Mouse (Mus musculus) heart, embryonic 11.5 days (tissue): ENCODE measurements around the gene 1700012B09Rik. TPM values are rescaled to one million over a fixed set of nuclear protein-coding genes. Genes with fewer than 3 reads are reported as not detected.

Source experiments
- ATAC-seq: fragments of 200-750 bp; cut with Nextera tagmentation; replicated peaks from 2 replicates; pipeline ENCODE4 v1.8.0; 2017; ENCODE audit warnings: moderate library complexity; ENCODE audit not compliant: insufficient number of reproducible peaks, low FRiP score, low TSS enrichment
- H3K27ac ChIP-seq: fragments of 300-500 bp; sonication (generic); 2 replicates; pipeline ENCODE4 v1.5.1; 2014; ENCODE audit warnings: mild to moderate bottlenecking, low read depth, low read length
- H3K27me3 ChIP-seq: fragments of 300-500 bp; sonication (generic); 2 replicates; pipeline ENCODE4 v1.6.1; 2014; ENCODE audit warnings: mild to moderate bottlenecking, low read length, mixed read lengths; ENCODE audit not compliant: control insufficient read depth, insufficient read depth
- H3K36me3 ChIP-seq: fragments of 300-500 bp; sonication (generic); 2 replicates; pipeline ENCODE4 v1.6.1; 2014; ENCODE audit warnings: mild to moderate bottlenecking, low read length, moderate library complexity, mixed read lengths; ENCODE audit not compliant: control insufficient read depth, insufficient read depth
- H3K4me1 ChIP-seq: fragments of 300-500 bp; sonication (generic); 2 replicates; pipeline ENCODE4 v1.6.1; 2014; ENCODE audit warnings: low read length; ENCODE audit not compliant: control insufficient read depth, insufficient read depth
- H3K4me2 ChIP-seq: fragments of 300-500 bp; sonication (generic); 2 replicates; pipeline ENCODE4 v1.6.1; 2014; ENCODE audit warnings: mild to moderate bottlenecking, moderate library complexity
- H3K4me3 ChIP-seq: fragments of 300-500 bp; sonication (generic); 2 replicates; pipeline ENCODE4 v1.5.1; 2014; ENCODE audit warnings: low read depth, low read length
- H3K9ac ChIP-seq: fragments of 300-500 bp; sonication (generic); 2 replicates; pipeline ENCODE4 v1.6.1; 2014; ENCODE audit warnings: mild to moderate bottlenecking, low read depth, low read length, moderate library complexity
- H3K9me3 ChIP-seq: fragments of 300-500 bp; sonication (generic); replicated peaks from 2 replicates; pipeline ENCODE4 v1.6.1; 2016; ENCODE audit warnings: low read length; ENCODE audit not compliant: control insufficient read depth
- WGBS: fragments of 180-500 bp; shearing (Covaris S2); extraction: QIAGEN DNeasy Blood & Tissue Kit; methylation state at CpG from one replicate; pipeline ENCODE4 v1.1.7; 2014; ENCODE audit not compliant: insufficient replicate concordance; 5-methylcytosine and 5-hydroxymethylcytosine counted together
- polyA plus RNA-seq: library from polyadenylated mRNA; unstranded; fragments of >200 nt; fragmentation: Nextera tagmentation; extraction: Ambion mirVana; gene quantifications from 2 replicates; pipeline ENCODE4 v1.2.1, GENCODE M21; 2014

1700012B09Rik gene
- polyA plus RNA-seq, 1 experiment from 2014 or later, result not detected

DNA sequence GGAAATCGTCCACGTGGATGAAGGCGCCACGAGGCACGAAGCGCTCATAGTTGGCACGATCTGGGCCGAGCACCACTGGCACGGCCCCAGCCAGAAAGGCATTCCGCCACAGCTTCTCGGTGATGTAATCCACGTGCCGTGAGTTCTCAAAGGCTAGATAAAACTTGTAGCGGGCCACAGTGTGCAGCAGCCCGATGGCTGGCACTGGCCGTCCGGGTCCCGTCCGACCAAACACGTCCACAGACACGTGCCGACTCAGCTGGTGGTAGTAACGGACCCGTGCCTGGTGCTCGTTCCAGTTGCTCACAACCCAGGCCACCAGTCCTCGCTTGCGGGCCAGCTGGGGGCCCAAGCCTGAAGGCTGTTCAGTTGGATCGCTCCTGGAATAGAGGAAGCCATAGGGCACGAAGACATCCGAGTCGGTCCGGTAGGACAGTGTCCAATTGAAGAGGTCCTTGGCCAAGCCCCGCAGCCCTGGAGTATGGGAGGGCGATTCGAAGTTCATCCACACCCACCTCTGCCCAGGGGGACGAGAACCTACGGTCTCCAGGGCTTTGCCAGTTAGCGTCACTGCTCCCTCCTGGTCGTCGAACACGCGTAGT is 19.8 kb downstream of the 1700012B09Rik start:
- Histone ChIP-seq H3K36me3 (no peaks in the 10 kb centered on the region), H3K9me3 (no peaks in the 10 kb centered on the region), H3K4me1 (peaks cover 9% of the 10 kb centered on the region; the same call in 1 of the 2 replicates), H3K4me3 (peak overlapping the region; percentile 56), H3K4me2 (peak overlapping the region; percentile 97), H3K9ac (peak overlapping the region; percentile 66), H3K27me3 (peaks cover 9% of the 10 kb centered on the region), H3K27ac (no peak overlapping the region)
- 45% methylated on average over 42 of the region's 42 CpGs for WGBS
- ATAC-seq, result no peak; the same call in 1 of the 2 replicates

DNA sequence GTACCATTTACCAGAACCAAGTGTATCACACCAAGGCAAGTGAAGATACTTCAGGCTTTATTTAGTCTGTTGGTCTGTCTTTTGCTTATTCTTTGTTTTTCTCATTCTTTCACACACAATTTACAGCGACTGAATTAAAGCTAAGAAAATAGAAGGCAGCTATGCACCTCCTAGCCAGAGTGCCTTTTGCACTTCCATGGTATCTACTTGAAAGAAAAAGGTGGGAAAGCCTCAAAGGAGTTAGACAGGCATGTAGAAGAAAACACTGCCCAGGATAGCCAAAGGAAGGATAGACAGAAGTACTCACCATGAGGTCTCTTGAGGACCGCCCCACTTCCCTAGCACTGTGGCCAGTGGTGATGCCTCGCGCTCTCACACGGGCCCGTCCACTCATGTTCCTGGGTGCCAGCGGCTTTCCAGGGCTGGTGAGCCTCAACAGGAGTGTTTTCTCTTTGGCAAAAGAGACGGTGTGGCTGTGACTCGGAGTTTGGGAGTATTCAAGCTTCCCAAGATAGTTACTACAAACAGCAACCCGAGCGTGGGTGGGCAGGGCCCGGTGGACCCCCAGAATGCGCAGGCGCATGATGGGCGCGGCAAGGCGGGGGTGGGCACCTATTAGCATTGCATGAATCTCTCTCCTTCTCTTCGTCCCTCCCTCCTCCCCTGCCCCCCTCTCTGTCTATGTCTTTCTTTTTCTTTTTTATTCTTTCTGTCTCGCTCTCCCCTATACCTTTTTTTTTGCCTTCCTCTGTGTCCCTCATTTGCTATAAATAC is 30.5 kb downstream of the 1700012B09Rik start, which contains the start of gene Piwil4:
Gene Piwil4 (minus strand): TSS at position 583 of the 774 bp plus-strand sequence.
- Histone ChIP-seq H3K36me3 (no peaks in the 10 kb centered on the region), H3K27ac (no peak within 1 kb of the TSS), H3K9me3 (no peaks in the 10 kb centered on the region), H3K4me2 (no peak within 1 kb of the TSS), H3K4me1 (no peaks in the 10 kb centered on the region), H3K9ac (no peak within 1 kb of the TSS), H3K4me3 (no peak within 1 kb of the TSS), H3K27me3 (no peaks in the 10 kb centered on the region; the same call in none of the 2 replicates)
- 76% methylated on average over 19 of the region's 19 CpGs for WGBS
- ATAC-seq, result no peak

DNA sequence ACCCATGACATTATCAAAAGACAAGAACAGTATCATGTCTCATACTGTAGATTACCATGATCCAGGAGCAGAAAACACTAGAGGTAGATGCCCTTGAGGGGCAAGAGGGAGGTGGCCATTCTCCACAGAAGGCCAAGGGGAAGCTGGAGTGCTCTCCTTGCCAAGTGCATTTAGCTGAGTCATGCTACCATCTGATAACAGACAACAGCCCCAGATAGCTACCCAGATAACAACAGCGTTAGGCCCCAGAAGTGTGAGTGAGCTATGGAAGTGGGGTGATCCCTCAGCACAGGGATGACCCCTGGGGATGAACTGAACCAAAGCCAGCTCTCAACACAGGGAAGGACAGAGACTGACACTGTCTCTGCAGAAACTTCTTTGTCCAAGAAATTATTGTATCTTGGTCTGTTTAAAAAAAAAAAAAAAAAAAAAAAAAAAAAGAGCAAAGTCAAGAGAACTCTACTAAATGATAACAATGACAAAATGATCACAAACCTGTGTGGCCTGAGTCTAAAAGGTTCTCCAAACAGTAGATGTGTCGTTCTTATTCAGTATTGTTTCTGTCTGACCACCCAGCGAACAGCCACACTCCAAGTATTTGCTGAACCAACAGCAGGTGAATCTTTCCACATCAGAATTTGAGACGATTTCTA is 31.2 kb downstream of the 1700012B09Rik start:
- WGBS, result 67% methylated on average over 4 of the region's 4 CpGs
- H3K4me2 ChIP-seq, result no peak overlapping the region

DNA sequence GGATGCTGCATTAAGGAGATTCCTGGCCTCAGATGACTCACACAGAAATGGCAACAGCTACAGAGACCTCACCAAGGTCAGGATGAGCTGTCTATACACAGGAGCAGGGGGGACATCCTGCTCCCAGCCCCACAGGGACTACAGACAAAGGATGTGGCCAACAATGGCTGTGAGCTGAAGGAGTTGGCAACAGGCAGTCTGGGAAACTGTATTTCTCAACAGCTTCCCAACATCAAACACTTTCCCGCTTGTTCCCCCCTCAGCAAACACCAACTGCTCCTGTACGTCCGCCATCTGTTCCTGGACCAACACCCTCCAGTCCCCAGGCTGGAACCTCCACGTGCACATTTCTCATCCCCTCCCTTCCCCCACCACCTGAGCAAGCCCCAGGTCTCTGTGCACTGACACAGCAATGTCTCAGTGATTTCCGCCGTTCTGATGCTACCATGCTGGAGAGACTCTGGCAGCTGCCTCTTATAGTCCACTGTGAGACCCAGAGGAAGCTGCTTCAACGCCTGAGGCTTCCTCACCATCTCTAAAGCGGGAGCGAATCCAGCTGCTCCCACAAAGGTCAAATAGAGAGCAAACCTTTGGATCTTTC is 39.8 kb downstream of the 1700012B09Rik start:
- no peak overlapping the region for H3K4me3 ChIP-seq
- no peaks in the 10 kb centered on the region for H3K27me3 ChIP-seq
- H3K27ac ChIP-seq, result no peak overlapping the region
- no peak overlapping the region for H3K9ac ChIP-seq
- no peaks in the 10 kb centered on the region for H3K9me3 ChIP-seq
- ATAC-seq, result no peak
- no peaks in the 10 kb centered on the region for H3K36me3 ChIP-seq
- H3K4me2 ChIP-seq, result no peak overlapping the region
- H3K4me1 ChIP-seq, result no peaks in the 10 kb centered on the region
- WGBS, result 48% methylated on average over 8 of the region's 9 CpGs

More for the DNA sequence above, 31.2 kb downstream of the 1700012B09Rik start:
- no peak for ATAC-seq
- Histone ChIP-seq H3K27ac (no peak overlapping the region), H3K9me3 (no peaks in the 10 kb centered on the region), H3K36me3 (no peaks in the 10 kb centered on the region), H3K4me3 (no peak overlapping the region), H3K4me1 (no peaks in the 10 kb centered on the region), H3K27me3 (no peaks in the 10 kb centered on the region; the same call in none of the 2 replicates), H3K9ac (no peak overlapping the region)

DNA sequence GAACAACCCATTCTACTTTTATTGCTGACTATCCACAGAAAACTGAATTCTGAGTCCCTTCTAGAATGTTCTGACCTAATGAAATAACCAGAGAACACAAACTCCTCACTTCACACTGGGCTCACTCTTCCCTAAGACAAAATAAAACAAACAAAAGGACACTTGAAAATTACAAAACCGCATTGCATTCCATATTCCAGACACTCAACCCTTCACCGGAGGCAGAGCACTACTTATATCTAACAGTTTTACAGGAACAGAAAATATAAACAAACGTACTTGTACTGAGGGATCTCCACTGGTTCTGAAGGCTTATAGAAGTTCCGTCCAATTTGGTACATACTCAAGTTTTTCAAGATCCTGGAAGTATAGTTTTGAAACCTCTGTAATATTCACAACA is 42.5 kb downstream of the 1700012B09Rik start:
- no peaks in the 10 kb centered on the region for H3K36me3 ChIP-seq
- no peak overlapping the region for H3K9ac ChIP-seq
- H3K4me1 ChIP-seq, result no peaks in the 10 kb centered on the region
- no peak for ATAC-seq
- no peaks in the 10 kb centered on the region for H3K9me3 ChIP-seq
- WGBS, result 77% methylated on average over 4 of the region's 4 CpGs
- no peaks in the 10 kb centered on the region for H3K27me3 ChIP-seq
- no peak overlapping the region for H3K4me3 ChIP-seq
- no peak overlapping the region for H3K4me2 ChIP-seq
- H3K27ac ChIP-seq, result no peak overlapping the region

DNA sequence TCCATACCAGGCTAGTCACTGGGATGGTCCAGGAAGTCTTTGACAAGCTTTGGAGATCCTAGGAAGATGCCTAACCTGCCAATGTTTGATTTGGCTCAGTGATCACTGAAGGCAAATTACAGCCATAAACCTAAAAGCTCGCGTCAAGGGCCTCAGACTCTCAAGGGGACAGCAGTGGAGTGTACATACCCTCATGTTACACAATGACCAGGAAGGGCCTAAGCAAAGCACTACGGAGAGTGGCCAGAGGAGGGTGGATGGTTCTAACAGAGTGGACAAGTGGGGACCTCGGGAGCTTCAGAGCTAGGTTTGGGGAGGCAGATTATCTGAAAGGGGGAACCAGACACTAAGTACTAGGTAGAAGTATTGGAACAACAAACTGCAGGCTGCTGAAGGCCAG is 44.2 kb downstream of the 1700012B09Rik start:
- Histone ChIP-seq H3K27ac (no peak overlapping the region), H3K4me3 (no peak overlapping the region), H3K9ac (no peak overlapping the region), H3K9me3 (no peaks in the 10 kb centered on the region), H3K4me2 (no peak overlapping the region), H3K27me3 (no peaks in the 10 kb centered on the region), H3K36me3 (no peaks in the 10 kb centered on the region), H3K4me1 (no peaks in the 10 kb centered on the region)
- ATAC-seq, result no peak
- 87% methylated on average over 4 of the region's 4 CpGs for WGBS

DNA sequence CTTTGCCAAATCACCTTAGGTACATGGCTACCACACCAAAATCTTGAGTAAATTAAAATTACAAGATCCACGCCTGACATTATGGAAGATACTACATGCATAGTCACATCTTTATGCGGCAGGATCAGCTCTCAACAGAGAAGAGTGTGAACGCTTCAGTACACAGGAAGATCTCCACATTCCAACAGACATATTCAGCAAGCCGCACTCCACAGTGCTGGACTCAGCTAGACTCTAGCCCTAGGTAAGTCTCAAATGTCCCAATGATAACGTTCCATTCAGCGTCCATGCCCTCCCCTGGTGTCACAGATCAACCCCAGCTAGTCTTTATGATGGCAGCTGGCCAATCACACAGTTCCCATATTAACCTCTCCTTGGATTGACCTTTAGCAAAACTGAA is 44.8 kb downstream of the 1700012B09Rik start:
- Histone ChIP-seq H3K4me1 (no peaks in the 10 kb centered on the region), H3K9me3 (no peaks in the 10 kb centered on the region), H3K9ac (no peak overlapping the region), H3K36me3 (no peaks in the 10 kb centered on the region), H3K27ac (no peak overlapping the region), H3K27me3 (no peaks in the 10 kb centered on the region), H3K4me2 (no peak overlapping the region), H3K4me3 (no peak overlapping the region)
- 83% methylated on average over 6 of the region's 6 CpGs for WGBS
- no peak for ATAC-seq

DNA sequence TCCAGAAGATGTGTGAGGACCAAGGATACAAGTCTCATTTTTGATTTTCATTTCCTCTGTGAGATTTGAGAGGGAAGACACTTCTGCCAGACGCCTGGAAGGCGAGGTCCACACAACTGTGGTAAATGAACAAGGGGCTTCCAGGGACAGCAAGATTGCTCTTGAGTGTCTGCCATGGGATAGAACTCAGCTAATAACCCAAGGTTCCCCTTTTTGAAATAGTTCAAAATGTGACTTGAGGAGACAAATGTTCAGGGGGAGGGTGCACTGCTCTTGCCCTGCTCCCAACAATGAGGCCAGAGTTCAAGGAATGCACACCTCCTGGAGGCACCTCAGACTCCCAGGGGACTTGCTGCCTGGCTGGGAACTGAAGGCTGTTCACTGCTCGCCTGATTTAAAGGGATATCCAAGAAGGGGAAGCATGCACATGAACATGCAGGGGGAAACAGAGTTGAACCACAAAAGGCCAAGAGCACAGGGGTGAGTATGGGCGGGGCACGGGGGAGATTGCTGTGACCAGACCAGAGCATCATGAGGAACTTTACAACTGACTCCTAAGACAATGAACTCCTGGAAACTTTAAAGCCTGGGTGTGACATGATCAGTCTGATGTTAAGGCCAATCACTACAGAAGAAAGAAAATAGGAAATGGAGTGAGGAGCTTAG is 45.9 kb downstream of the 1700012B09Rik start:
- Histone ChIP-seq H3K9me3 (no peaks in the 10 kb centered on the region), H3K4me3 (no peak overlapping the region), H3K36me3 (no peaks in the 10 kb centered on the region)

More for the DNA sequence above, 45.9 kb downstream of the 1700012B09Rik start:
- 68% methylated on average over 5 of the region's 5 CpGs for WGBS
- no peak for ATAC-seq
- no peak overlapping the region for H3K9ac ChIP-seq
- H3K27me3 ChIP-seq, result no peaks in the 10 kb centered on the region
- H3K4me2 ChIP-seq, result no peak overlapping the region
- H3K4me1 ChIP-seq, result no peaks in the 10 kb centered on the region
- no peak overlapping the region for H3K27ac ChIP-seq
